10 mouse cellular contexts compared by ENCODE assay signal in the genomic region with DNA sequence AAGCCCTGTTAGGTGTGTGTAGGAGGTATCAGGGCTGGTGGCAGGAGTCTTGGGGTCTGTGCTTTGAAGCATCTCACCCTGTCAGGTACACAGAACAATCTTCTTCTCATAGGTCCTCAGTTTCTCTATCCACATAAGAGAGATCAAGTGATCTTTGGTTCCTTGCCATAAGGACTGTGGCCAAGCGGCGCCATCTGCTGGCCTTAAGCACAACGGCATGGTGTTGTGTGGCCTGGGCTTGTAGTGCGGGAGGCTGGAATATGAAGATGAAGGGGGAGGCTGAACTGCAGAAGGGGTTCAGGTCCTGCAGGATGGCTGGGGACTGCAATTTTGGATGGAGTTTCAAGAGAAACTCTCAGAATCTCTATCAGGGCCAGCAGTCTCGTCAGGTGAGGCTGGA. TPM values are rescaled to one million over a fixed set of nuclear protein-coding genes. Genes with fewer than 3 reads are reported as not detected.
DNase-seq lines count a peak whose midpoint lies in the region; ATAC-seq and TF ChIP-seq lines count a peak whose summit lies in the region.
"Had no signal": no experiment of that assay in that cellular context is flagged by ENCODE, and none has a peak within 500 bp of the region (broad histone marks: within the 10 kb centered on the region; RNA-seq: fewer than 3 reads in every experiment).

No protein-coding gene starts in this region.

- H3K27ac ChIP-seq in thymus, adult 2 months (ENCODE audit: control insufficient read depth, insufficient read depth, low read length), result no peak overlapping the region
- no peak overlapping the region for H3K27ac ChIP-seq in layer of hippocampus, adult 2 months
- H3K27ac ChIP-seq: hindbrain, embryonic 15.5 days had no signal

- peaks cover 6% of the 10 kb centered on the region; the same call in 1 of the 2 replicates for H3K27me3 ChIP-seq in thymus, adult 2 months (ENCODE audit: control insufficient read depth, insufficient read depth, low read length)

- DNase-seq in frontal cortex, postnatal 10 days (ENCODE audit: low spot score in 2 of 2), result no peak
- DNase-seq in thymus, adult 2 months, result peak; percentile 9
- DNase-seq in thymus, adult 18-20 months, result no peak
- peak; percentile 81 for DNase-seq in embryo, embryonic 10.5 days (ENCODE audit: low spot score)
- peak in 1 of 2 experiments; percentile 62 for DNase-seq in layer of hippocampus, adult 2 months (ENCODE audit: low spot score in 2 of 2)
- DNase-seq in mesoderm, embryonic 11.5 days (ENCODE audit: low read depth, low spot score), result peak; percentile 71
- no peak for DNase-seq in spleen, postnatal 4 days (ENCODE audit: low spot score in 2 of 2)

- whole genome bisulfite sequencing in thymus, adult 2 months, result 5% methylated on average over 5 of the region's 5 CpGs

- no peaks in the 10 kb centered on the region for H3K4me1 ChIP-seq in thymus, adult 2 months (replicated peaks; ENCODE audit: control insufficient read depth, insufficient read depth, low read length)

- ATAC-seq in frontal cortex, adult (ENCODE audit: low TSS enrichment), result peak; percentile 54; the same call in 1 of the 2 replicates

- no peaks in the 10 kb centered on the region for H3K36me3 ChIP-seq in thymus, adult 2 months (ENCODE audit: control insufficient read depth, insufficient read depth, low read length)
- H3K36me3 ChIP-seq: hindbrain, embryonic 15.5 days had no signal

- no peak overlapping the region for H3K4me3 ChIP-seq in thymus, adult 2 months (ENCODE audit: control insufficient read depth, insufficient read depth, low read length)
- H3K4me3 ChIP-seq in layer of hippocampus, adult 2 months, result no peak overlapping the region
- H3K4me3 ChIP-seq: hindbrain, embryonic 15.5 days; myocyte had no signal

- 0 out of 2 replicates have a peak, but pooled peaks have one; percentile 58 for TF ChIP-seq CTCF in thymus, adult 2 months (IDR thresholded peaks at IDR 0.05; ENCODE audit: borderline replicate concordance, control insufficient read depth, extremely low read depth, insufficient read depth, low read length, poor library complexity)
- TF ChIP-seq CTCF in layer of hippocampus, adult 2 months (conservative IDR thresholded peaks at IDR 0.05), result peak; percentile 95

- TF ChIP-seq POLR2A in thymus, adult 2 months (IDR thresholded peaks at IDR 0.05; ENCODE audit: control insufficient read depth, extremely low read depth, insufficient read depth, low read length, poor library complexity), result no peak

RNA-seq across cellular contexts. Expression of a gene that starts 5.8 kb away (rescaled TPM):
- polyA plus RNA-seq in thymus, adult 2 months (2012; rRNA removed), result 6.3 and 6.6 TPM in 2 replicates
- total RNA-seq in layer of hippocampus, adult 2 months (2021), result 1 to 10 TPM; 5.0 to 5.8 TPM

RNA-seq across cellular contexts. Expression of a gene that starts 33.8 kb away (rescaled TPM):
- 9.1 and 14.7 TPM in 2 replicates for polyA plus RNA-seq in thymus, adult 2 months (2012; rRNA removed)
- total RNA-seq in layer of hippocampus, adult 2 months (2021), result 1 to 10 TPM; 1.4 to 3.4 TPM

Comparison
In these comparisons a context has a peak if more than half of its experiments do, and no peak if none do; other contexts are left out.
1. DNase-seq: peak in thymus, adult 2 months (single experiment), embryo, embryonic 10.5 days (single experiment) and mesoderm, embryonic 11.5 days (single experiment); none in frontal cortex, postnatal 10 days (0 of 2), thymus, adult 18-20 months (0 of 2) and spleen, postnatal 4 days (0 of 2).